Mouse (Mus musculus): ENCODE measurements around the gene Nebl. TPM values are rescaled to one million over a fixed set of nuclear protein-coding genes. Genes with fewer than 3 reads are reported as not detected.

Gene Nebl
- polyA plus RNA-seq, 1 experiment = 132 TPM

DNA sequence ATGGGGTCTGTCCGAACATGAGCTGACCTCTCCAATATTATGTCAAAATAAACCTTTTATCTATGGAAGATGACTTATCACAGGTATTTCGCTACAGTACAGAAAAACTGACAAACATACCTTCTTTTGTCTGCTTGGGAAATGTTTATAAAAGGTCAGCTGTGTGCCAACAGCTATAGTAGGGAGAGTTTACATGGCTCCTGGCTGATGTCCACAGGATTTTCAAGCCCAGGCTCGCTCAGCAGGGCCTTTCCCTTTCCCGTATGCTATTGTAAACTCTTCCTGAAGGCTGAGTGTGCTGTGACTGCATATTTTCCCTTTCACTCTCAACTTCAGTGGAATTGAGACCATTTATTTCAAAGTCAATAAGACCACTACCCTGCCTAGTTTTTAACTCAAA, 17.1 kb downstream of the Nebl start:
- no peaks in the 10 kb centered on the region for H3K36me3 ChIP-seq (ENCODE audit: control insufficient read depth, insufficient read depth, low read length)
- no peak for DNase-seq
- no peak overlapping the region for H3K4me3 ChIP-seq (ENCODE audit: control insufficient read depth, insufficient read depth, low read length)
- no peak overlapping the region for H3K27ac ChIP-seq (ENCODE audit: control insufficient read depth, insufficient read depth, low read length)
- 90% methylated on average over 4 of the region's 4 CpGs for WGBS
- TF ChIP-seq CTCF (IDR thresholded peaks at IDR 0.05; ENCODE audit: borderline replicate concordance, control insufficient read depth, extremely low read depth, insufficient read depth, low read length, poor library complexity) = no peak
- TF ChIP-seq POLR2A (IDR thresholded peaks at IDR 0.05; ENCODE audit: control insufficient read depth, extremely low read depth, insufficient read depth, low read length, poor library complexity) = no peak
- no peaks in the 10 kb centered on the region for H3K27me3 ChIP-seq (ENCODE audit: control insufficient read depth, insufficient read depth, low read length)
- H3K4me1 ChIP-seq (replicated peaks; ENCODE audit: control insufficient read depth, insufficient read depth, low read length) = peaks cover 2% of the 10 kb centered on the region; the same call in 1 of the 2 replicates

DNA sequence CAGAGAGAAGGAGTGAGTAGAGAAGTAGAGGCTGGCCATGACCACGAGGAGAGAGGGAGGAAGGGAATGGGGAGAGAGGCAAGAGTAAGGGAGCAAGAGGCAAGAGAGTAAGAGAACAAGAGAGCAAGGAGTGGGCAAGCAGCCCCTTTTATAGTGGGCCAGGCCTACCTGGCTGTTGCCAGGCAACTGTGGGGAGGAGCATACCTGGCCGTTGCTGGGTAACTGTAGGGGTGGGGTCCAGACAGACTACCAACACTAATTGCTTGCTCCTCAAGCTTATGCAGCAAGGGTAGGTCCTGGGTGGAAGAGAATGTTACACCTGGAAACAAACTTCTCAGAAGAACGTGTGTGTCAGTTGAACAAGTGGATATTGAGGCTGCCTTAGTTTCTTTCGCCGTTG, 20.0 kb downstream of the Nebl start:
- Histone ChIP-seq H3K4me1 (replicated peaks; ENCODE audit: control insufficient read depth, insufficient read depth, low read length) (peaks cover 2% of the 10 kb centered on the region; the same call in 1 of the 2 replicates), H3K4me3 (ENCODE audit: control insufficient read depth, insufficient read depth, low read length) (no peak overlapping the region), H3K27me3 (ENCODE audit: control insufficient read depth, insufficient read depth, low read length) (no peaks in the 10 kb centered on the region), H3K36me3 (ENCODE audit: control insufficient read depth, insufficient read depth, low read length) (no peaks in the 10 kb centered on the region), H3K27ac (ENCODE audit: control insufficient read depth, insufficient read depth, low read length) (no peak overlapping the region)
- TF ChIP-seq POLR2A (IDR thresholded peaks at IDR 0.05; ENCODE audit: control insufficient read depth, extremely low read depth, insufficient read depth, low read length, poor library complexity) (no peak), CTCF (IDR thresholded peaks at IDR 0.05; ENCODE audit: borderline replicate concordance, control insufficient read depth, extremely low read depth, insufficient read depth, low read length, poor library complexity) (no peak)
- WGBS = 95% methylated on average over 5 of the region's 5 CpGs
- no peak for DNase-seq

- Histone ChIP-seq H3K27ac (ENCODE audit: control insufficient read depth, insufficient read depth, low read length) (no peak overlapping the region), H3K4me3 (ENCODE audit: control insufficient read depth, insufficient read depth, low read length) (no peak overlapping the region), H3K4me1 (replicated peaks; ENCODE audit: control insufficient read depth, insufficient read depth, low read length) (peaks cover 2% of the 10 kb centered on the region; the same call in 1 of the 2 replicates), H3K27me3 (ENCODE audit: control insufficient read depth, insufficient read depth, low read length) (no peaks in the 10 kb centered on the region), H3K36me3 (ENCODE audit: control insufficient read depth, insufficient read depth, low read length) (no peaks in the 10 kb centered on the region)
- TF ChIP-seq POLR2A (IDR thresholded peaks at IDR 0.05; ENCODE audit: control insufficient read depth, extremely low read depth, insufficient read depth, low read length, poor library complexity) (no peak), CTCF (IDR thresholded peaks at IDR 0.05; ENCODE audit: borderline replicate concordance, control insufficient read depth, extremely low read depth, insufficient read depth, low read length, poor library complexity) (no peak)
- DNase-seq = no peak
- WGBS = 95% methylated on average over 2 of the region's 2 CpGs
These were observed 21.2 kb downstream of the Nebl start for GRCm38 (mm10) chr2:17710083-17710482.

- Histone ChIP-seq H3K4me1 (replicated peaks; ENCODE audit: control insufficient read depth, insufficient read depth, low read length) (peaks cover 19% of the 10 kb centered on the region), H3K27ac (ENCODE audit: control insufficient read depth, insufficient read depth, low read length) (no peak overlapping the region), H3K27me3 (ENCODE audit: control insufficient read depth, insufficient read depth, low read length) (no peaks in the 10 kb centered on the region), H3K4me3 (ENCODE audit: control insufficient read depth, insufficient read depth, low read length) (no peak overlapping the region), H3K36me3 (ENCODE audit: control insufficient read depth, insufficient read depth, low read length) (no peaks in the 10 kb centered on the region)
- 94% methylated on average over 5 of the region's 5 CpGs for WGBS
- TF ChIP-seq CTCF (IDR thresholded peaks at IDR 0.05; ENCODE audit: borderline replicate concordance, control insufficient read depth, extremely low read depth, insufficient read depth, low read length, poor library complexity) = no peak
- TF ChIP-seq POLR2A (IDR thresholded peaks at IDR 0.05; ENCODE audit: control insufficient read depth, extremely low read depth, insufficient read depth, low read length, poor library complexity) = no peak
- no peak for DNase-seq
These were observed 25.3 kb downstream of the Nebl start for GRCm38 (mm10) chr2:17705964-17706363.

- no peaks in the 10 kb centered on the region for H3K27me3 ChIP-seq (ENCODE audit: control insufficient read depth, insufficient read depth, low read length)
- H3K4me3 ChIP-seq (ENCODE audit: control insufficient read depth, insufficient read depth, low read length) = no peak overlapping the region
- DNase-seq = no peak
- H3K4me1 ChIP-seq (replicated peaks; ENCODE audit: control insufficient read depth, insufficient read depth, low read length) = peaks cover 19% of the 10 kb centered on the region
- H3K27ac ChIP-seq (ENCODE audit: control insufficient read depth, insufficient read depth, low read length) = no peak overlapping the region
- H3K36me3 ChIP-seq (ENCODE audit: control insufficient read depth, insufficient read depth, low read length) = no peaks in the 10 kb centered on the region
- TF ChIP-seq CTCF (IDR thresholded peaks at IDR 0.05; ENCODE audit: borderline replicate concordance, control insufficient read depth, extremely low read depth, insufficient read depth, low read length, poor library complexity) (no peak), POLR2A (IDR thresholded peaks at IDR 0.05; ENCODE audit: control insufficient read depth, extremely low read depth, insufficient read depth, low read length, poor library complexity) (no peak)
- 87% methylated on average over 3 of the region's 3 CpGs for WGBS
These were observed 25.8 kb downstream of the Nebl start for GRCm38 (mm10) chr2:17705426-17705825.

DNA sequence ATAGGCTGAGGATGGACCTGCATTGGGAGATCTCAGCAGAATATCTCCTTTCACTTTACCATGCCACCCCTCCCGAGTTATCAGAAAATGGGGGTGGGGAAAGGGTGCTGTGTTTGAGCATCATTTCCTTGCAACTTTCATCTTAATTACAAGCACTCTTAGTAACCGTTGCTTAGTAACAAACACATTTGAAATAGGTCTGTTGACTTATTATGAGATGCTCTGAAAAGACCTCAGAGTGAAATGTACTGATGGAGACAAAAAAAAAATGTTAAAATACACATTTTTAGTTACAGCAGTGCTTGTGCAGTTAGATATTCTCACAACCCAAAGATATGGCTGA, 28.1 kb downstream of the Nebl start:
- no peak for DNase-seq
- Histone ChIP-seq H3K4me1 (replicated peaks; ENCODE audit: control insufficient read depth, insufficient read depth, low read length) (peaks cover 19% of the 10 kb centered on the region), H3K27me3 (ENCODE audit: control insufficient read depth, insufficient read depth, low read length) (no peaks in the 10 kb centered on the region), H3K4me3 (ENCODE audit: control insufficient read depth, insufficient read depth, low read length) (no peak overlapping the region), H3K27ac (ENCODE audit: control insufficient read depth, insufficient read depth, low read length) (peak overlapping the region; percentile 94), H3K36me3 (ENCODE audit: control insufficient read depth, insufficient read depth, low read length) (no peaks in the 10 kb centered on the region)
- WGBS = 71% methylated on average over 2 of the region's 2 CpGs
- TF ChIP-seq POLR2A (IDR thresholded peaks at IDR 0.05; ENCODE audit: control insufficient read depth, extremely low read depth, insufficient read depth, low read length, poor library complexity) (no peak), CTCF (IDR thresholded peaks at IDR 0.05; ENCODE audit: borderline replicate concordance, control insufficient read depth, extremely low read depth, insufficient read depth, low read length, poor library complexity) (no peak)
